Mouse (Mus musculus) urinary bladder, adult 18-20 months (tissue): ENCODE data around the gene Parp2.
"Not testable (repeated sequence)": the region's sequence is repeated elsewhere in the genome, so short reads cannot be mapped to it uniquely, and the experiment has no call there.

Experiments used
- DNase-seq, 2 experiments: peaks; one replicate each; pipeline ENCODE4 v3.0.0; 2022; ENCODE audit warnings: low spot score in 2 of 2, mixed read lengths in 2 of 2

Parp2 gene

DNA sequence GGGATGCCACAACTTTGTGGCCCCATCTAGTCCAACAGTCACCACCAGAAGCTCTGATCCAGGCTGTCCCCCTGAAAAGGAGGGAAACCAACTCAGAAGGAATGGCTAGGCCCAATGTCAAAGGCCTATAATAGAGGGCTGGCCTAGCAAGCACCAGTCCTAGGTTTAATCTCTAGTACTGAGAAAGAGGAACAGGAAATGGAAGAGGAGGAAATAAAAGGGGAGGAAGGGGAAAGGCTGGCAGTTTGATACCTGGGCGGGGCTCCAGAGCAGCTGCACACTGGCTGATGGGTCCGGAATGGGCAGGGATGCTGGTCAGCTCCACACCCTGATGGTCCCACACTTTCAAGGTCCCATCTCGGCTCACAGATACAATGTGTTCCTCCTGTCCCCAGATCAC is 22.2 kb downstream of the Parp2 start:
- no peak for DNase-seq

DNA sequence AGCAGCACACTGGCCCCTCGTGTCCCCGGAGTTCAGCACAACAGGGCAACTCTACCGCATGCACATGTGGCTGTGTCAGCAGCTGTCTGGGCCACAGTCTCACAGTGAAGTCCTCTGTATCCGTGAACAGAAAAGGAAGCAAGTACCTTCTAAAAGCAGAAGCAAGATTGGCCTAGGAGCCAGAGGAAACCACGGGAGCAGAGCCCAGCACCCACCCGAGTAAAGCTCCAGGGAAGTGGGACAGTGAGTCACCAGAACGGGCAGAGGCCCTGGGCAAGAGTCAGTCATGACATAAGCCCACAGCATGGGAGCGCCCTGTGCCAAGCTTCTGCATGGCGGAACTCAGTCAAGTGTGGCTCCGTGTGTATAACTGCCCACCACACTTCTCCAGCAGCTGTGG is 26.3 kb downstream of the Parp2 start:
- no peak for DNase-seq

DNA sequence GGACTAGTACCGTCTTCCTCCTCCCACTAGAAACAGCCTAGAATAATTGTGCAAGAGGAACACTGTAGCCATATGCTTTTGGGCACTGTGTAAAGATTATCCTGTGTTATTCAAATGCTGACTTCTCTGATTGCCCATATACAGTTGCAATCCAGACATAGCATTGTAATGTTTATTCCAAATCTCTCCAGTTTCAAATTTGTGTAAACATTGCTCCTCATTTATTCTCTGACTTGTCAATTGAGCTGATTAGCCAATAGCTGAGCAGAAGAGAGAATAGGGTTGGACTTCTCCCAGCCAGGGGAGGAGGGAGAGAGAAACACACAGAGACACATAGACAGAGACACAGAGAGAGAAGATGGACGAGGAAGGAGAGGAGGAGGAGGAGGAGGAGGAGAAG is 26.8 kb downstream of the Parp2 start:
- no peak for DNase-seq

DNA sequence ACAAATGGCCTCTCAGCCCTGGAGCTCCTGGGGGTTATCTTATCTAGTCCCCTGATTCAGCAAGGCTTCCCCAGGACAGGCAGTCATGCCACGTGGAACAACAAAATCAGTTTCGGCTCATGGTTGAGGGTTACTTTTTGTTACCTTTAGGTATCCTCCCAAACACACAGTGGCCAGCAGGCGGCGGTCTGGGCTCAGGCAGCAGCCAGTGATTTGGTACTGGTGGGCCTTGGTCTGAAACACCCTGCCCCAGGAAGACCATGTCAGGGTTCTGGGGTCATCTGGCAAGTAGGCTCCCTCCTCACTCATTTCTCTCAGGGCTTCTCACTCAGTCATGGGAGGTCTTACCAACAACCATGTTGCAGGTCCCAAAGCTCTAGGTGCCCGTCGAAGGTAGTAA is 29.6 kb downstream of the Parp2 start:
- DNase-seq = no peak

DNA sequence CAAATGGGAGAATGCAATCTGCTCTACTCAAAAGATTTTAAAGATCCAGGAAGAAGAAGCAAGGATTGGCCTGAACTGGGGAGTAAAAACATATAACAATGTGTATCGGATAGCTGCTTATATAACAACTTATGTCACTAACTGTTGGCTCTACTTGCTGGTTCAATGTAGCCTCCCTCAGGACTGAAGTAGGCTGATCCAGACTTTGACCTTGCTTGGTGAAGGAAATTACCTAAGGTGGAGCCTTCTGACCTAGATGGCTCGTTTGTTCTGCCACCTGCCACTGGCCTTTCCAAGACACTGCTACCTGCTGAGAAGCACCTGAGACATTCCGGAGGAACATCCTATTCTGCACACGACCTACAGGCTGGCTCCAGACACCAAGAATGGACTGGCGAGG is 48.1 kb downstream of the Parp2 start:
- no peak for DNase-seq

- DNase-seq = no peak
These were observed 55.0 kb downstream of the Parp2 start for GRCm38 (mm10) chr14:50862641-50863040.

- not testable (repeated sequence) for DNase-seq
These were observed 57.4 kb downstream of the Parp2 start for GRCm38 (mm10) chr14:50865005-50865404.

- DNase-seq = no peak
These were observed 59.3 kb downstream of the Parp2 start for GRCm38 (mm10) chr14:50866966-50867365.

DNA sequence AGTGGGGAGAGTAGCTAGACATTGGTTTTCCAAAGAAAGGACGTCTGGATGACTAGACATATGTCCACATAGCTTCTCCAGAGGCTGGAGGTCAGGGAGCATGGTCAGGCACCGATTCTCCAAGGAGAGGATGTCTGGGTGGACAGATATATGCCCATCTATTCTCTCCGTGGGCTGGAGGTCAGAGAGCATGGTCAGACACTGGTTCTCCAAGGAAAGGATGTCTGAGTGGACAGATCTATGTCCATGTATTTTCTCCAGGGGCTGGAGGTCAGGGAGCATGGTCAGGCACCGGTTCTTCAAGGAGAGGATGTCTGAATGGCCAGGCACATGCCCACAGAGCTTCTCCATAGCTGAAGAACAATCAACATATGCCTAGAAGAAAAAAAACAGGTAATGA is 60.6 kb downstream of the Parp2 start:
- DNase-seq = no peak

- DNase-seq = no peak
These were observed 61.0 kb downstream of the Parp2 start for GRCm38 (mm10) chr14:50868656-50869055.

GRCm38 (mm10) chr14:50869889-50870804 is 62.5 kb downstream of the Parp2 start, which contains the start of gene Tep1:
Gene Tep1 (minus strand): TSS chr14:50870560.
- peak; percentile 54 to 76 for DNase-seq

DNA sequence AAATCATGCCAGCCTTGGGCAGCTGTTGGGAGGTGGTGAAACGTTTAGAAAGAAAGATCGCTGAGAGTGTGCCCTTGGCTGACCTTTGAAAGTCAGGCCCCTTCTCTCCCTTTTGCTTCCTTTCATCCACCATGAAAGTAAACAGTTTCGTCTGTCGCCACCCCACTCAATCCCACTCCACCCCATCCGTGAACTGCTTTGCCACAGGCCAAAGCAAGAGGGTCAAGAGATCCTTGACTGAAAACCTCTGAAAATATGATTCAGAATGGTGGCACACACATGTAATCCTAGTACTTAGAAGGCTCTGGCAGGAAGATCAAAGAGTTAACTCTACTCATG is 63.1 kb downstream of the Parp2 start:
- DNase-seq = no peak
